Mouse (Mus musculus) midbrain, embryonic 13.5 days (tissue): ENCODE measurements around the gene Rab11fip3. TPM values are rescaled to one million over a fixed set of nuclear protein-coding genes. Genes with fewer than 3 reads are reported as not detected.
"Not testable (repeated sequence)": the region's sequence is repeated elsewhere in the genome, so short reads cannot be mapped to it uniquely, and the experiment has no call there.

ENCODE experiments used
- ATAC-seq: fragments of 200-750 bp; cut with Nextera tagmentation; 2 replicates; pipeline ENCODE4 v1.8.0; 2017; ENCODE audit warnings: mild to moderate bottlenecking, moderate TSS enrichment, moderate library complexity
- H3K27ac ChIP-seq: fragments of 300-500 bp; sonication (generic); 2 replicates; pipeline ENCODE4 v1.5.1; 2015; ENCODE audit warnings: inconsistent platforms, mild to moderate bottlenecking, moderate library complexity
- H3K27me3 ChIP-seq: fragments of 300-500 bp; sonication (generic); 2 replicates; pipeline ENCODE4 v1.6.1; 2015; ENCODE audit warnings: mild to moderate bottlenecking, inconsistent platforms
- H3K36me3 ChIP-seq: fragments of 300-500 bp; sonication (generic); 2 replicates; pipeline ENCODE4 v1.6.1; 2015; ENCODE audit warnings: mild to moderate bottlenecking, inconsistent platforms
- H3K4me1 ChIP-seq: fragments of 300-500 bp; sonication (generic); replicated peaks from 2 replicates; pipeline ENCODE4 v1.6.1; 2015; ENCODE audit warnings: inconsistent platforms
- H3K4me2 ChIP-seq: fragments of 300-500 bp; sonication (generic); replicated peaks from 2 replicates; pipeline ENCODE4 v1.6.1; 2015; ENCODE audit warnings: moderate library complexity, mild to moderate bottlenecking, inconsistent platforms
- H3K4me3 ChIP-seq: fragments of 300-500 bp; sonication (generic); replicated peaks from 2 replicates; pipeline ENCODE4 v1.5.1; 2015; ENCODE audit warnings: mild to moderate bottlenecking, inconsistent platforms
- H3K9ac ChIP-seq: fragments of 300-500 bp; sonication (generic); replicated peaks from 2 replicates; pipeline ENCODE4 v1.6.1; 2015; ENCODE audit warnings: mild to moderate bottlenecking, inconsistent platforms
- H3K9me3 ChIP-seq: fragments of 300-500 bp; sonication (generic); 2 replicates; pipeline ENCODE4 v1.6.1; 2016; ENCODE audit warnings: mild to moderate bottlenecking, inconsistent platforms
- WGBS: fragments of 180-500 bp; shearing (Covaris S2); methylation state at CpG from one replicate; pipeline ENCODE4 v1.1.7; 2015; 5-methylcytosine and 5-hydroxymethylcytosine counted together
- polyA plus RNA-seq: library from polyadenylated mRNA; unstranded; fragments of >200 nt; fragmentation: Nextera tagmentation; extraction: Ambion mirVana; gene quantifications from 2 replicates; pipeline ENCODE4 v1.2.1, GENCODE M21; 2015

Rab11fip3 gene
- 27.6 and 35.0 TPM in 2 replicates for polyA plus RNA-seq

DNA sequence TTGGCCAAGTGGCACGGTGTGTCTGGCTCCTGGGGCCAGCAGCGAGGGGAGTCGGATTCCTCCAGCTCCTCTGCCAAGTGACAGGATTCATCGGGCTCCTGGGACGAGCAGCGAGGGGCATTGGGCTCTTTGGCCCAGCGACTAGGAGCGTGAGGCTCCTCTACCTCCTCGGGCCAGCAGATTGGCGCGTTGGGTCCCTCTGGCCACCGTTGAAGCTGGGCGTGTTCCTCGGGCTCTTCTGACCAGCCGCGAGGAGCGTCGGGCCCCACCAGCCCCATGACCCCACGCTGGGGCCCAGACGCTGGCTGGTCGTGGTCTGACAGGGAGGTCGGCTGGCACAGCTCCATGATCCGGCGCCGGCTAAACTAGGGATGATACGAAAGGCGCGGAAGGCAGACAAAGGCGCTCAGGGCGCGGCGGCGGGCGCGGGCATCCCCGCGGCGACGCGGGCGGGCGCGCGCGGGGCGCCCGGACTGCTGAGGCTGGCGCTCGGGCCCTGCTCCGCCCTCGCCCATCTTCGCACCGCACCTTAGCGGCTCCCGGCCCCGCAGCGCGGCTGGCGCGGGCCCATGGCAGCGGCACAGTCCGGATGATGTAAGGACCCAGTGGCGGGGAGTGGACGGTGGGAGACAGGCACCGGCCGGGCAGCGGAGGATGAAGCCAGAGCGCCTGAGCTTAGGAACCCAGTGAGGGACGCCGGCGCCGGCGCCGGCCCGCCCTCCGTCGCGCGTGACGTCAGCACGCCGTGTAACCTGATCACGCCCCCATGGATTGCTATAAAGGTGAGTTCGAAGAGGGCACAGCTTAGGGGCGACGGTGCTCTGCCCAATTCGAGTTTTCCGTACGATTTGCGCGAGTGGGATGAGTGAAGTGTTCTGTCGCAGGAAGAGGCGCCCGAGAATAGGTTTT lies at the start of gene Rab11fip3:
TSS of gene Rab11fip3 (minus strand) at position 725 of the 909 bp plus-strand sequence.
- H3K4me2 ChIP-seq, result peak within 1 kb of the TSS; percentile 98
- H3K9me3 ChIP-seq, result no peaks in the 10 kb centered on the region
- H3K27ac ChIP-seq, result peak within 1 kb of the TSS; percentile 94
- under 1% methylated on average over 93 of the region's 94 CpGs for WGBS
- peaks cover 12% of the 10 kb centered on the region for H3K36me3 ChIP-seq
- ATAC-seq, result peak; percentile 95
- peak within 1 kb of the TSS; percentile 80 for H3K4me3 ChIP-seq
- peak within 1 kb of the TSS; percentile 97 for H3K9ac ChIP-seq
- peaks cover 16% of the 10 kb centered on the region for H3K27me3 ChIP-seq
- H3K4me1 ChIP-seq, result peaks cover 44% of the 10 kb centered on the region

DNA sequence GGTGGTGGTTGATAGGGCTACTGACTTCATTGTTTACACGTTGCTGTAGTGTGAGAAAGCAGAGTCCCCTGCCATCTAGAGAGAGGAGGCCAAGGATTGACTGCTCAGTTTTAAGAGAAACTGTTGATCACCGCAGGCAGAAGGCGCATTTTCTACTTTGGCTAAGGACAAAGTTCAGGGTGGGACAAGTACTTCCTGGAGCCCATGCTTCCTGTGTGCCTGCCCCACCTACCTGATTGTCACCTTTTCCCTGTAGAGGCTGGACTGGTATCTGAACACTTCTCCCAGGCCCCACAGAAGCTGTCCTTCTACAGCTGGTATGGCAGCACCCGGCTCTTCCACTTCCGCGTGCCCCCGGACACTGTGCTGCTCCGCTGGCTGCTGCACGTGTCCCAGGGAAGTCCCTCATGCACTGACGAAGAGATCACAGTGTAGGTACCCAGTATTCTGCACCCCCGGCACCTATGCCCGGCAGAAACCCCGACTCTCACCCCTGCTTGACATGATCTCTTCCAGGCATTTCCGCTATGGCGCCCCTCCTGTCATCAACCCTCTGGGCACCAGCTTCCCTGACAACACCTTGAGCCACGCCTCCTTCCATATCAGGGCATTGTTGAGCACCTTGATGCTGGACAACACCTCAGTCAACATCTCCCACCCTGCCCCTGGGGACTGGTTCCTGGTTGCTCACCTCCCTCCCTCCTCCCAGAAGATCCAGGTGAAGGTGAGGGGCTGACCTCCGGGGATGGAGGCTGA lies 47.3 kb upstream of the Rab11fip3 start:
- no peak overlapping the region for H3K27ac ChIP-seq
- peaks cover 74% of the 10 kb centered on the region for H3K27me3 ChIP-seq
- no peaks in the 10 kb centered on the region for H3K9me3 ChIP-seq
- H3K4me3 ChIP-seq, result no peak overlapping the region
- no peak for ATAC-seq
- H3K36me3 ChIP-seq, result no peaks in the 10 kb centered on the region
- no peak overlapping the region for H3K9ac ChIP-seq
- WGBS, result 83% methylated on average over 17 of the region's 17 CpGs
- no peak overlapping the region for H3K4me2 ChIP-seq
- H3K4me1 ChIP-seq, result peaks cover 15% of the 10 kb centered on the region

- H3K9ac ChIP-seq, result no peak overlapping the region
- ATAC-seq, result no peak
- H3K36me3 ChIP-seq, result no peaks in the 10 kb centered on the region
- H3K4me1 ChIP-seq, result peaks cover 19% of the 10 kb centered on the region
- peaks cover 77% of the 10 kb centered on the region for H3K27me3 ChIP-seq
- no peak overlapping the region for H3K4me2 ChIP-seq
- H3K27ac ChIP-seq, result no peak overlapping the region
- 47% methylated on average over 3 of the region's 3 CpGs for WGBS
- no peak overlapping the region for H3K4me3 ChIP-seq
- no peaks in the 10 kb centered on the region for H3K9me3 ChIP-seq
Observed at GRCm38 (mm10) chr17:26115956-26116487, 46.7 kb upstream of the Rab11fip3 start.

DNA sequence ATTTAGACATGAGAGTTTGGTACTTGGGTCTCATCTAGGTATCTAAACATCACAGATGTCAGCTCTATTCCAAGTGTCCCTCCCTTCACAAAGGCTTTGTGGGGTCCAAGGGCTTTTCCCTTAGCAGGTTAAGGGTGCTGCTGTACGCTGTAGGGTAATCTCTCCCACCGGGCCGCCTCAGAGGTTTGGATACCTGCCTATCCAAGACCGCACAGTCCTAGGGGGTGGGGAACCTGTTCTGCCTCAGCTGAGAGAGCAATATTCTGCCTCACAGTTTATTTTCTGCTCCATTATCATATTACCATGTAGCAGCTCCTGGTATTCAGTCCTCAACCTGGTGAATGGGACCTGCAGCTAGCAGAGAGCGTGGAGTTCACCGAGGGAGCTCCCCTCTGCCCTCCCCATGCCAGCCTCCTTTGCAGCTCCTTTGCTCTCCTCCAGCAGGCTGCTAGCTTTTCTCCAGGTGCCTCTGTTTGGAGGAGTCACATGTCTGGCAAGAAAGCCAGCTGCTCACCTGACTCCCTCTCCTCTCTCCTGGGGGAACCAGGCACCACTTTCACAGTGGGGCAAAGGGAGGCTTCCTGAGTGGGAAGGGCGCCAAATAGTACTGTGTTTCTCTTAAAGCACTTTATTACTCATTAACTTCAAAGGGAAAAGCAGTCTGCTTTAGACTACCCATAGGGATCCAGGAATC lies 46.0 kb upstream of the Rab11fip3 start:
- H3K27me3 ChIP-seq, result peaks cover 81% of the 10 kb centered on the region

DNA sequence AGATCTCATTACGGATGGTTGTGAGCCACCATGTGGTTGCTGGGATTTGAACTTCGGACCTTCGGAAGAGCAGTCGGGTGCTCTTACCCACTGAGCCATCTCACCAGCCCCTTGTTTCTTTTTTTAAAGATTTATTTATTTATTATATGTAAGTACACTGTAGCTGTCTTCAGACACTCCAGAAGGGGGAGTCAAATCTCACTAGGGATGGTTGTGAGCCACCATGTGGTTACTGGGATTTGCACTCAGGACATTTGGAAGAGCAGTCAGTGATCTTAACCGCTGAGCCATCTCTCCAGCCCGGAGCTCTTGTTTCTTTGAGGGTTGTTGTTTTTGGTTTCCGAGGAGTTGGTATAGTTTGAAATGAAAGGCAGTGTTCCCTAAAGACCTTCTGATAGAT lies 45.1 kb upstream of the Rab11fip3 start:
- H3K4me2 ChIP-seq, H3K36me3 ChIP-seq, H3K9ac ChIP-seq, H3K4me3 ChIP-seq, ATAC-seq, H3K27ac ChIP-seq, H3K9me3 ChIP-seq: not testable (repeated sequence)
- peaks cover 21% of the 10 kb centered on the region for H3K4me1 ChIP-seq
- WGBS, result 70% methylated on average over 7 of the region's 7 CpGs
- H3K27me3 ChIP-seq, result peaks cover 81% of the 10 kb centered on the region

More for the DNA sequence above, 46.0 kb upstream of the Rab11fip3 start:
- H3K9ac ChIP-seq, result no peak overlapping the region
- WGBS, result 91% methylated on average over 7 of the region's 7 CpGs
- H3K36me3 ChIP-seq, result no peaks in the 10 kb centered on the region
- peaks cover 22% of the 10 kb centered on the region for H3K4me1 ChIP-seq
- H3K27ac ChIP-seq, result no peak overlapping the region
- no peaks in the 10 kb centered on the region for H3K9me3 ChIP-seq
- no peak overlapping the region for H3K4me3 ChIP-seq
- no peak for ATAC-seq
- H3K4me2 ChIP-seq, result no peak overlapping the region

GRCm38 (mm10) chr17:26114061-26114460 lies 44.7 kb upstream of the Rab11fip3 start:
- WGBS, result 15% methylated on average over 8 of the region's 8 CpGs
- Histone ChIP-seq H3K27ac (no peak overlapping the region), H3K4me2 (peak overlapping the region; percentile 93), H3K4me1 (peaks cover 21% of the 10 kb centered on the region), H3K9me3 (no peaks in the 10 kb centered on the region), H3K36me3 (no peaks in the 10 kb centered on the region), H3K27me3 (peaks cover 77% of the 10 kb centered on the region), H3K9ac (peak overlapping the region; percentile 85), H3K4me3 (peak overlapping the region; percentile 77)
- no peak for ATAC-seq

GRCm38 (mm10) chr17:26113181-26113948 lies 44.0 kb upstream of the Rab11fip3 start, which contains the start of gene Tmem8:
Gene Tmem8 (plus strand): TSS chr17:26113299.
- peak within 1 kb of the TSS; percentile 93 for H3K4me2 ChIP-seq
- peak within 1 kb of the TSS; percentile 85 for H3K9ac ChIP-seq
- H3K27me3 ChIP-seq, result peaks cover 70% of the 10 kb centered on the region
- H3K36me3 ChIP-seq, result no peaks in the 10 kb centered on the region
- under 1% methylated on average over 62 of the region's 75 CpGs for WGBS
- peak within 1 kb of the TSS; percentile 77 for H3K4me3 ChIP-seq
- H3K9me3 ChIP-seq, result no peaks in the 10 kb centered on the region
- ATAC-seq, result peak; percentile 86
- peaks cover 21% of the 10 kb centered on the region for H3K4me1 ChIP-seq
- peak within 1 kb of the TSS; percentile 30 for H3K27ac ChIP-seq

DNA sequence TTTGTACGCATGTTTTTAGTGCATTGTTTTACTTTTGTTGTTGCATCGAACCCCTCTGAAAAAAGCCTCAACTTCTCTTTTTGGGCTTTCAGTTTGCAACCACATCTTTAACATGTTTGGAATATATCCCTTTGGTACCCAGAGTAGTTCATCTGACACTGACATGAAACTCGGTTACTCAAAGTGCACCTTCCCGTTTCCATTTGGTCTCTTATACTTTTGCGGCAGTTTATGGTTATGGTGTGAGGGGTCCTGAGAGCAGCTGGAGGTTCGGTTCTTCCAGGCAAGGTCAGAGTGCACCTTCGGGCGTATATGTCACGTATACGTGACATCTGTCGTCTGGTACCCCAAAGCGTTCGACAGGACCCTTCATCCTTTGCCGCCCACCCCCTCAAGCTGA lies 43.4 kb upstream of the Rab11fip3 start:
- Histone ChIP-seq H3K27ac (no peak overlapping the region), H3K4me2 (peak overlapping the region; percentile 93), H3K27me3 (peaks cover 63% of the 10 kb centered on the region), H3K4me1 (peaks cover 21% of the 10 kb centered on the region), H3K9ac (peak overlapping the region; percentile 85), H3K4me3 (peak overlapping the region; percentile 77), H3K9me3 (no peaks in the 10 kb centered on the region), H3K36me3 (no peaks in the 10 kb centered on the region)
- WGBS, result 15% methylated on average over 14 of the region's 14 CpGs
- ATAC-seq, result no peak

- ATAC-seq, result no peak
- H3K4me3 ChIP-seq, result no peak overlapping the region
- WGBS, result 20% methylated on average over 4 of the region's 4 CpGs
- H3K36me3 ChIP-seq, result no peaks in the 10 kb centered on the region
- H3K4me1 ChIP-seq, result peaks cover 21% of the 10 kb centered on the region
- no peak overlapping the region for H3K27ac ChIP-seq
- no peak overlapping the region for H3K4me2 ChIP-seq
- H3K27me3 ChIP-seq, result peaks cover 53% of the 10 kb centered on the region
- H3K9me3 ChIP-seq, result no peaks in the 10 kb centered on the region
- H3K9ac ChIP-seq, result no peak overlapping the region
Observed at GRCm38 (mm10) chr17:26111722-26112121, 42.4 kb upstream of the Rab11fip3 start.

GRCm38 (mm10) chr17:26111024-26111423 lies 41.7 kb upstream of the Rab11fip3 start:
- Histone ChIP-seq H3K27ac (no peak overlapping the region), H3K36me3 (no peaks in the 10 kb centered on the region), H3K4me2 (no peak overlapping the region), H3K4me3 (no peak overlapping the region), H3K4me1 (peaks cover 21% of the 10 kb centered on the region), H3K9me3 (no peaks in the 10 kb centered on the region), H3K9ac (no peak overlapping the region), H3K27me3 (peaks cover 46% of the 10 kb centered on the region)
- WGBS, result 3% methylated on average over 4 of the region's 4 CpGs
- no peak for ATAC-seq

DNA sequence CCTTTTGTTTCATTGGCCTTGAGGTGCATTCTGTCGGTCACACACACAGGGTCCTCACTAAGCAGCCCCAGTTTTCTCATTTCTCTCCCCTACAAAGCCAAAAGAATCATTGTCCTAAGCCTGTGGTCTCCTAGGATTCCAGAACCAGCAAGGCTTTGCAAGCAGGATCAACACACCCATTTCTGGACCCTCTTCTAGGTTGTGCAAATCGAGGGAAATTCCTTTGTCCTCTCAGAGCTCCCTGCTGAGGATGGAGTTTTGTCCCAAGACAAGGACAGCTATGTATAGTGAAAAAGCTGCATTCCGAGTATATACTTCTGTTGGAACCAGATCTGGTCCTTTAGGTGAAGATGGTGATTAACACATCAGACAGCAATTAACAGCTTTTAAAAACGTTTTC lies 40.8 kb upstream of the Rab11fip3 start:
- Histone ChIP-seq H3K4me1 (peaks cover 21% of the 10 kb centered on the region), H3K27ac (no peak overlapping the region), H3K4me2 (no peak overlapping the region), H3K27me3 (peaks cover 37% of the 10 kb centered on the region), H3K4me3 (no peak overlapping the region), H3K36me3 (no peaks in the 10 kb centered on the region), H3K9ac (no peak overlapping the region), H3K9me3 (no peaks in the 10 kb centered on the region)
- WGBS, result 18% methylated on average over 4 of the region's 4 CpGs
- no peak for ATAC-seq
